ENCODE assay signal across 9 mouse cellular contexts in genomic region chr9:61960753-61961152, GRCm38 (mm10). TPM values are rescaled to one million over a fixed set of nuclear protein-coding genes. Genes with fewer than 3 reads are reported as not detected.
DNase-seq lines count a peak whose midpoint lies in the region; ATAC-seq and TF ChIP-seq lines count a peak whose summit lies in the region.
"Had no signal": no experiment of that assay in that cellular context is flagged by ENCODE, and none has a peak within 500 bp of the region (broad histone marks: within the 10 kb centered on the region; RNA-seq: fewer than 3 reads in every experiment).

No protein-coding gene starts in this region.

- H3K36me3 ChIP-seq in MEL (ENCODE audit: control insufficient read depth in 1 of 2, insufficient read depth in 2 of 2, low read length in 2 of 2) = no peaks in the 10 kb centered on the region

- no peak overlapping the region for H3K27ac ChIP-seq in MEL (ENCODE audit: control insufficient read depth, low read depth, low read length)

- TF ChIP-seq EP300 in MEL (IDR thresholded peaks at IDR 0.05; ENCODE audit: low read depth in 1 of 2, low read length in 2 of 2) = no peak

- H3K9me3 ChIP-seq in MEL (replicated peaks; ENCODE audit: insufficient read depth, low read length) = no peaks in the 10 kb centered on the region

- no peak overlapping the region for H3K9ac ChIP-seq in MEL (ENCODE audit: control insufficient read depth, low read depth, low read length, poor library complexity, severe bottlenecking)

- no peaks in the 10 kb centered on the region for H3K27me3 ChIP-seq in MEL (ENCODE audit: control insufficient read depth in 1 of 2, insufficient read depth in 2 of 2, low read length in 2 of 2)

- no peak for TF ChIP-seq CTCF in MEL (IDR thresholded peaks at IDR 0.05 in 2 of 3, conservative IDR thresholded peaks at IDR 0.05 in 1 of 3; ENCODE audit: control insufficient read depth in 1 of 3, insufficient read depth in 1 of 3, low read depth in 2 of 3, low read length in 3 of 3, poor library complexity in 1 of 3, severe bottlenecking in 1 of 3)

- peak; percentile 9 for DNase-seq in embryo, embryonic 10.5 days (ENCODE audit: low spot score)
- DNase-seq in embryo, embryonic 11 days = no peak
- no peak for DNase-seq in MEL (ENCODE audit: low read depth, low spot score)
- DNase-seq in kidney, adult 18-20 months = peak; percentile 72
- peak; percentile 74 for DNase-seq in lung, postnatal 10 days
- DNase-seq in frontal cortex, postnatal 25 days (ENCODE audit: low spot score in 2 of 2) = no peak
- no peak for DNase-seq in layer of hippocampus, postnatal 10 days (ENCODE audit: low spot score in 2 of 2)
- DNase-seq: B cell, adult 2 months had no signal

- no peaks in the 10 kb centered on the region for H3K79me2 ChIP-seq in MEL (ENCODE audit: control insufficient read depth, insufficient read depth, low read length, poor library complexity)

- no peak overlapping the region for H3K4me3 ChIP-seq in MEL (ENCODE audit: control insufficient read depth in 1 of 2, insufficient read depth in 1 of 2, low read depth in 2 of 2, low read length in 2 of 2)

- no peak; the same call in 1 of the 2 replicates for ATAC-seq in monocyte, adult 5-6 weeks (replicated peaks; ENCODE audit: insufficient number of reproducible peaks, low FRiP score, low TSS enrichment, poor library complexity, severe bottlenecking)

- TF ChIP-seq POLR2A in MEL (IDR thresholded peaks at IDR 0.05; ENCODE audit: control insufficient read depth in 1 of 2, insufficient read depth in 1 of 2, low read depth in 1 of 2, low read length in 2 of 2, poor library complexity in 1 of 2) = no peak

- H3K4me1 ChIP-seq in MEL (ENCODE audit: control insufficient read depth in 1 of 2, insufficient read depth in 2 of 2, low read length in 2 of 2) = peaks cover 0 to 7% of the 10 kb centered on the region in 2 experiments; a peak in 1 of 4 replicates

- TF ChIP-seq RAD21 in MEL (IDR thresholded peaks at IDR 0.05; ENCODE audit: low read depth, low read length) = no peak

TF ChIP-seq in MEL, 35 proteins besides CTCF, POLR2A, EP300 and RAD21:
- TF ChIP-seq ZKSCAN1 (IDR thresholded peaks at IDR 0.05; ENCODE audit: low read depth, low read length) = no peak
- 0 out of 2 replicates have a peak, but pooled peaks have one; percentile 16 for TF ChIP-seq MAX (IDR thresholded peaks at IDR 0.05; ENCODE audit: low read length)
- TF ChIP-seq ETS1 (IDR thresholded peaks at IDR 0.05; ENCODE audit: low read depth, low read length) = no peak
- no peak for TF ChIP-seq TAL1 (IDR thresholded peaks at IDR 0.05; ENCODE audit: low read length)
- no peak for TF ChIP-seq GATA1 (IDR thresholded peaks at IDR 0.05; ENCODE audit: low read depth, low read length)
- no peak for TF ChIP-seq NELFE (IDR thresholded peaks at IDR 0.05; ENCODE audit: low read depth, low read length)
- no peak for TF ChIP-seq ZNF384 (IDR thresholded peaks at IDR 0.05; ENCODE audit: low read depth, low read length)
- no peak for TF ChIP-seq ZMIZ1 (IDR thresholded peaks at IDR 0.05; ENCODE audit: low read depth, low read length)
- TF ChIP-seq MAZ (IDR thresholded peaks at IDR 0.05; ENCODE audit: low read depth, low read length) = no peak
- no peak for TF ChIP-seq RCOR1 (IDR thresholded peaks at IDR 0.05; ENCODE audit: low read depth, low read length)
- no peak for TF ChIP-seq UBTF (IDR thresholded peaks at IDR 0.05; ENCODE audit: borderline replicate concordance, insufficient read depth, low read depth, low read length)
- TF ChIP-seq USF1 (IDR thresholded peaks at IDR 0.05; ENCODE audit: low read depth, low read length) = peak; percentile 52; the same call in 1 of the 2 replicates
- no peak for TF ChIP-seq USF2 (IDR thresholded peaks at IDR 0.05; ENCODE audit: borderline replicate concordance in 1 of 2, insufficient read depth in 1 of 2, low read depth in 1 of 2, low read length in 2 of 2)
- TF ChIP-seq E2F4 (IDR thresholded peaks at IDR 0.05; ENCODE audit: borderline replicate concordance, low read depth, low read length) = no peak
- TF ChIP-seq NRF1 (IDR thresholded peaks at IDR 0.05; ENCODE audit: insufficient read depth, low read depth, low read length, poor library complexity, severe bottlenecking) = no peak
- no peak for TF ChIP-seq MAFK (IDR thresholded peaks at IDR 0.05; ENCODE audit: borderline replicate concordance, low read depth, low read length)
- TF ChIP-seq ELF1 (IDR thresholded peaks at IDR 0.05; ENCODE audit: low read depth, low read length) = no peak
- no peak for TF ChIP-seq CHD1 (IDR thresholded peaks at IDR 0.05; ENCODE audit: low read depth, low read length)

RNA-seq across cellular contexts. Expression of gene Kif23, which starts 14.2 kb away (rescaled TPM):
- 37.5 and 54.3 TPM in 2 replicates for total RNA-seq in MEL (2012; rRNA removed)
- polyA plus RNA-seq in MEL (2012; ENCODE audit: insufficient read depth in 1 of 2, insufficient read length in 2 of 2, low read depth in 1 of 2, low replicate concordance in 2 of 2, missing spikeins in 1 of 2) = 100 to 1,000 TPM in 1 of 2 experiments, not detected in 1; 100 TPM
- total RNA-seq in layer of hippocampus, postnatal 10 days (2021) = 10 to 100 TPM in 1 of 2 experiments, 1 to 10 TPM in 1; 7.4 to 11.1 TPM
- 28.8 to 78.3 TPM (median 41.1 TPM) in 3 replicates for total RNA-seq in monocyte, adult 5-6 weeks (2017)

RNA-seq across cellular contexts. Expression of gene Rplp1, which starts 46.4 kb away (rescaled TPM):
- 13,843 and 15,045 TPM in 2 replicates for total RNA-seq in MEL (2012; rRNA removed)
- 1,000 to 10,000 TPM in 1 of 2 experiments, not detected in 1; 9,058 TPM for polyA plus RNA-seq in MEL (2012; ENCODE audit: insufficient read depth in 1 of 2, insufficient read length in 2 of 2, low read depth in 1 of 2, low replicate concordance in 2 of 2, missing spikeins in 1 of 2)
- 1,000 to 10,000 TPM; 1,537 to 1,633 TPM for total RNA-seq in layer of hippocampus, postnatal 10 days (2021)
- total RNA-seq in monocyte, adult 5-6 weeks (2017) = 2,240 to 3,679 TPM (median 3,046 TPM) in 3 replicates

Comparison
In these comparisons a context has a peak if more than half of its experiments do, and no peak if none do; other contexts are left out.
1. DNase-seq: peak in embryo, embryonic 10.5 days (single experiment), kidney, adult 18-20 months (single experiment) and lung, postnatal 10 days (single experiment); none in embryo, embryonic 11 days (single experiment), MEL (single experiment), frontal cortex, postnatal 25 days (0 of 2) and layer of hippocampus, postnatal 10 days (0 of 2).